Mouse (Mus musculus): ENCODE results near the gene Baz2a.
"Not testable (repeated sequence)": the region's sequence is repeated elsewhere in the genome, so short reads cannot be mapped to it uniquely, and the experiment has no call there.

The Baz2a gene

DNA sequence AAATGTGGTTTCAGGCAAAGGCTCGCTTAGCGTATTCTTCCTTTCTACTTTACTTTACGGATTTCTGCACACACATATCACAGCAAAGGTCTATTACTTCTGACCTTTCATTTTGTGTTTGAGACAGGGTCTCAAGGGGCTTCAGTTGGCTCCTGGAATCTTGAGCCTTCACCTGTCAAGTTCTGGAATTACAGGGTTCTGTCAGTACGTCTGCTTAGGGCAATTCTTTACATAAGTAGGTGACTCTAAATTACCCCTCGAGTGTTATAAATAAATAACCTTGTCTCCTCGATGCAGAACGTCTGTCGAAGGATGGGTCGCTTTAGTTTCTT, 8.9 kb upstream of the Baz2a start:
- no peak for DNase-seq

DNA sequence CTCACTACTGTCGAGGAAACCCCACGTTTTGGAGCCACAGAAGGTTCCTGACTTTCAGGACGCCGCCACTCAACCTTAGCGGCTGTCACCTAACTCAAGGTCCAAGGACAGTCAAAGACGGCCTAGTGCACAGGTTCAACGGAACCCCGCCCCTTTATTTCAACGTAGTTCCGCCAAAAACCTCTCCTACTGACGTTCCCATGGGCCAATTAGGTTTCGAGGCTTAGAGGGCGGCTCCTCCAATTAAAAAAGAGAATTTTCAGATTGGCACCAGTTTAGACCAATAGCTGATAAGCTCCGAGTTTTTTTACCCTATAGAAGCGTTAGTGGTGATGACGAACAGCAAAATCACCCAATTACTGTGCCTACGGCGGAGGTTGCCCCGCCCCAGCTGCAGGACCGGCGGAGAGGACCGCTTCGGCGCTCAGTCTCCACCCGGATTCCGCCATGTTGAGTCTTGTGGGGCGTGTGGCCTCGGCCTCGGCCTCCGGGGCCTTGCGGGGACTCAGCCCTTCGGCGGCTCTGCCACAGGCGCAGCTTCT, 8.4 kb upstream of the Baz2a start, which contains the start of gene Atp5b:
Gene Atp5b (plus strand): TSS at position 394 of the 542 bp plus-strand sequence.
- peak; percentile 100 for DNase-seq

DNA sequence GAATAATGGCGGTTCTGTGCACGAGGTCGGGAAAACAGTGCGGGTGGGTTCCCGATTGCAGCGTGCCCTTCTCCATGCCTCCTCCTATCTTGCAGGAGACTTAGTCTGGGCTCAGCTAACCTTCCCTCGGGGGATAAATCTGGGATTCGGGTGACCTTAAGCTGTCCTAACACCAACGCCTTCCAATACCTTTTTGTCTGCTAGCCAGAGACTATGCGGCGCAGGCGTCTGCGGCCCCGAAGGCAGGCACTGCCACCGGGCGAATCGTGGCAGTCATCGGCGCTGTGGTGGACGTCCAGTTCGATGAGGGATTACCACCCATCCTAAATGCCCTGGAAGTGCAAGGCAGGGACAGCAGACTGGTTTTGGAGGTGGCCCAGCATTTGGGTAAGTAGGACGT, 7.7 kb upstream of the Baz2a start:
- DNase-seq = no peak

DNA sequence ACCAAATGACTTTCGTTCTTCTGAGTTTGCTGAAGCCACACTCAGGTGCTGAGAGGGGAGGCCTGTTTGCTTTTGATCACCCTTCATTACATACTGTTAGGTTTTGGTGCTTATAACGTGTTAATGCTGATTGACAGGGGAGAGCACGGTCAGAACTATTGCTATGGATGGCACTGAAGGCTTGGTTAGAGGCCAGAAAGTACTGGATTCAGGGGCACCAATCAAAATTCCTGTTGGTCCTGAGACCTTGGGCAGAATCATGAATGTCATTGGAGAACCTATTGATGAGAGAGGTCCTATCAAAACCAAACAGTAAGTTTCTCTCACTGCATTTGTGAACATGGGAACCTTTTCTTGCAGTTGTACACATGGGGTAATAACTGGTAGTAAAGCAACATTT, 7.2 kb upstream of the Baz2a start:
- peak; percentile 46 for DNase-seq

DNA sequence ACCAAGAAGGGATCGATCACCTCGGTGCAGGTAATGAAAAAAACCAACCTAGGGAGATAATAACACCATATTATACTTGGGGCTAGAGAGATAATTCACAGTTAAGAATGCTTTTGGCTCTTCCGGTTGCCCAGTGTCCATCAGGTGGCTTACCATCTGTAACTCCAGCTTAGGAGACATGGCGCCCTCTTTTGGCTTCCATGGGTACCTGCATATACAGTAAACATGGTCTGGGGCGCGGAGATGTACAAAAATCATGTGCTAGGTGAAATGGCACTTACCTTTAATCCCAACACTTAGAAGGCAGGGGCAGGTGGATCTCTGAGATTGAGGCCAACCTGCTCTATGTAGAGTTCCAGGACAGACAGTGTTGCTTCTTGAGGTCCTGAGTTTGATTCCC, 5.0 kb upstream of the Baz2a start:
- DNase-seq = peak; percentile 51

DNA sequence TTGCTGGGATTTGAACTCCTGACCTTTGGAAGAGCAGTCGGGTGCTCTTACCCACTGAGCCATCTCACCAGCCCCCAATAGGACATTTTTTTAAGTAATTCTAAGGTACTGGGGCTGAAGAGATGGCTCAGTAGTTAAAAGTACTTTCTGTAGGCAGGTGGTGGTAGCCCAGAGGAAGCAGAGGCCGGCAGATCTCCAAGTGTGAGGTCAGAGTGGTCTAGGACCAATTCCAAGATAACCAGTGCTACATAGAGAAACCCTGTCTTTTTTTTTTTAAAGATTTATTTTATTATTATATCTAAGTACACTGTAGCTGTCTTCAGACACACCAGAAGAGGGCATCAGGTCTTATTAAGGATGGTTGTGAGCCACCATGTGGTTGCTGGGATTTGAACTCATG, 4.2 kb upstream of the Baz2a start:
- DNase-seq = not testable (repeated sequence)

DNA sequence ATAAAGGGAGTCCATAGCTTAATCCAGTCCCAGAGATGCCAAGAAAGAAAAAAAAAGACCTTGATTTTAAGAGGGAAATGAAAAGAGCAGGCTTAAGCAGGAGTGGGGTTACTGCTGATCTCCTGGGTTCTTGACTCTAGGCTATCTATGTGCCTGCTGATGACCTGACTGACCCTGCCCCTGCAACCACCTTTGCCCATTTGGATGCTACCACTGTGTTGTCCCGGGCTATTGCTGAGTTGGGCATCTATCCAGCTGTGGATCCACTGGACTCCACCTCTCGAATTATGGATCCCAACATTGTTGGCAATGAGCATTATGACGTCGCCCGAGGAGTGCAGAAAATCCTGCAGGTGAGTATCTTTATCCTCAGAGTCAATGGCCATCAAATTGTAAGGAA, 3.2 kb upstream of the Baz2a start:
- DNase-seq = peak; percentile 37

DNA sequence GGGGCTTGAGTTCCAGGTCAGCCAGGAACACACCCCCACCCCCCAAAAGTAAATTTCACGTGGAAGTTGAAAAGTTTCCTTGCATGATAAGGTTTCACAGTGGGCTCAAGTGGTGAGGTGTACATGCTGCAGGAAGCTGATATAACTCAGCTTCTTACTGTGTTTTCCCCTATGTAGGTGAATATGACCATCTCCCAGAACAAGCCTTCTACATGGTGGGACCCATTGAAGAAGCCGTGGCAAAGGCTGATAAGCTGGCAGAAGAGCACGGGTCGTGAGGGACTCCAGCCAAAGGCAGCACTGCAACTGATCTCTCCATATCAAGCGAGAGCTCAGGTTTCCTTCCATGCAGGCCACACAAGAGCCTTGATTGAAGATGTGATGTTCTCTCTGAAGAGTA, 1.5 kb upstream of the Baz2a start:
- DNase-seq = peak; percentile 26

DNA sequence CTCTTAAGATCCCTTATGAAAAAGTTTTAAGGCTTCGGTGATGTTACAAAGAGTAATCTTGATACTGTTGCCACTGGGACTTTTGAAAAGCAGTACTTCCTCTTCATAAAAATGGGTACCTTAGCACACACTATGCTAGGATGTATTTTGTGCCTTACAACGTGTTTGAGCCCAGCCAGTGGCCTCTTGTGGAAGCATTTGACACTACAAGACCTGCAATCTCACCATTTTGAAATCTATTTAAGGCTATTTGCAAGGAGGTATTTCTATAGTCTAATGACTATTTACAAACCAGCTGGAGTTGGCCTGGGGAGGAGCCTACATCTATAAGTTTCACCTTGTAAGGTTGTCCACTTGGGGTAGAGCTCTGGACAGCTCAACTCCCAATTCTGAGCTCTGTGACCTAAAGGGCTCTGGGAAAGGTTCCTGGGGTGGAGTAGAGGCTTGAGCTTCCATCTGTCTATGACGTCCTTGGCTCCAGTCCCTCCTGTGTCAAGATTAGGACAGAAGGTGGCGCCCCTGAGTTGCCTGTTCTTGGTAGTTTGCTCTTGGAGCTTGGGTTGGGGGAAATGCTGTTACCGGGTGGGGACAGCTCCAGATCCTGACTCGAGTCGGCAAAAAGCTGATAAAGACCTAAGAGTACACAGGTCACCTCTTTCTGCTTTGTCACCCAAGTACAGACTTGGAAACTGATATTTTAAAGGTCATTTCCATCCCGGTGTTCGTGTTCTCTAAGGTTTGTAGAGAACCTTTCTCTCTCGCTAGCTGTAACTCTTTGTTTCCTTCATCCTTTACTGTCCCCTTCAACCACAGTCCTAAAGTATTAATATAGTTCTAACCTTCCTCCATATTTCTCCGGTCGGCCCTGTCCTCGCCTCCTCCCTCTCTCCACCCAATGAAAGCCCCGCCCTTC, 470 bp upstream of the Baz2a start:
- DNase-seq = peak; percentile 96

DNA sequence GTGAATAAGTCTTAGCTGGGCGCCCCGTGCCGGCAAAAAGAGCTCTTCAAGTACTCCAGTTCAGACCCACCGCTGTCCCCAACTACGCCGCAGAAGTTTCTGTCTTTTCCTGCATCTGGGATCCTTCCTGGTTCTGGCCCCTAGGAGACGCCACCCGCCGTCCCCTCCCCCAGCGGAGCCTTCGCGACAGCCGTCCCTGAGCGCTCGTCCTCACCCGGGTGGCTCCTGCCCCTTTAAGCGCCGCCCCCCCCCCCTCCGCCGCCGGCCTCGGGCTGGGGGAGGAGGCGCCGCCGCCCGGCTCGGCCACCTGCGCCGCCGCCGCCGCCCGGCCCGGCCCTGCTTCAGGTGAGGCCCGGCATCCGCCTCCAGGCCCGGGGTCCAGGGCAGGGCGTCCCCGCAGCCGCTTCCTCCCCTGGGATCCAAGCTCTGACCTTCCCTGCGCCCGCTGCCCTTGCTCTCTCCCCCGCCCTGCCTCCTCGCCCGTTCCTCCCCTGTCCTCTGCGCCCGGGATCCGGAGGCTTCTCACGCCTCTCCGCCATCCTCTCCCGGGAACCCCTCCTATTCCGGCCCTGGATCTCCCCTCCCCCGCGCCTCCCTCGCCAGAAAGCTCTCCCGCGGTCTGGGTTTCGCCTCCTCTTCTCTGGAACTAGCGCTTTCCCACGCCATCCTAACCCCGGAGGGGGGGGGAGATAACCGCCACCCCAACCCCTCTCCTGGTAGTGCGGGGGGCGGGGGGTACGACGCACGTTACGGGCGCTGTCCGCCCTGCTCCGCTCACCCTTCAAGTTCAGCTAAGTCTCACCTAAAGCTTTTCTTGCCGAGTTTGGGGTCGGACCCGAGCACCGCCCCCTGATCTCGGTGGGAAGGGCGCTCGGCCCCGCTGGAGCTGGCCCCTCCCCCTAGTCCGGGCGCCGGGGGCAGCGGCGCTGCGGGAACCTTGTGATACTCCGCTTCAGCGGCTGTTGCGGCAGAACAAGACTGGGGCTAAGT, 1.4 kb downstream of the Baz2a start:
- peak; percentile 86 for DNase-seq

DNA sequence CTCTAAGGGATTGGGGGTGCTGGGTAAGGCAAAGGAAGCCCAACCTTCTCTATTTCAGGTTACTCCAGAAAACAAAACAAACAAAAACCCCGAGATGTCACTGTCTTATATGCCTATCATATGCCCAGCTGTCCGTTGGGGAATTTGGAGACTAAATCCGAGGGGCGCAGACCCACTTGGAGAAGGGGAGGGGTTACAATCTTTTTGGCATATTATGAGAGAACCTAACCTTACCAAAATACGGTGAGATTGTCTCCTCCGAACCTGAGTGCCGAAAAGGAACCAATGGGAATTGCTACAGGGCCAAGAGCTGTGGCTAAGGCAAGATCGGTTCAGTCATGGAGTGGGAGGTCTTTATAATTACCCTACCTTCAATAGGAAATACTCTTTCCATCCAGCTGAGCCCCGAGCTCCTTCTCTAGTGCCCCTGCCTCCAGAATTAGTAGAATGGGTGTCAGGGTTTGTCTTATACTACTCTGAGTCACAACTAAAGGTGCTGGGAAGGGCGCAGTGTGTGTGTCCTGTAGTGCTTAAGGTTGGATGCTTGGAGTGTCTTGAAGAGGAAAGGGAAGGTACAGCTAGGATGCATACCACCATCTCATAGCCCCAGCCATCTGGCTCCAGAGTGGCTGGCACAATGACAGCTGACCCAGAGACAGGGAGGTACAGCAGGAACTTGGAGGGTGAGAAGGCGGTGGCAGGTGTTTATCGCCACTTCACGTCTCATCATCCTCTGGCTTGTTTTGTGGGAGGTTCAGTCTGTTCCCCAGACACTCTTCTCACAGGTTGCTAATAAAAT, 2.3 kb downstream of the Baz2a start:
- peak; percentile 42 for DNase-seq

DNA sequence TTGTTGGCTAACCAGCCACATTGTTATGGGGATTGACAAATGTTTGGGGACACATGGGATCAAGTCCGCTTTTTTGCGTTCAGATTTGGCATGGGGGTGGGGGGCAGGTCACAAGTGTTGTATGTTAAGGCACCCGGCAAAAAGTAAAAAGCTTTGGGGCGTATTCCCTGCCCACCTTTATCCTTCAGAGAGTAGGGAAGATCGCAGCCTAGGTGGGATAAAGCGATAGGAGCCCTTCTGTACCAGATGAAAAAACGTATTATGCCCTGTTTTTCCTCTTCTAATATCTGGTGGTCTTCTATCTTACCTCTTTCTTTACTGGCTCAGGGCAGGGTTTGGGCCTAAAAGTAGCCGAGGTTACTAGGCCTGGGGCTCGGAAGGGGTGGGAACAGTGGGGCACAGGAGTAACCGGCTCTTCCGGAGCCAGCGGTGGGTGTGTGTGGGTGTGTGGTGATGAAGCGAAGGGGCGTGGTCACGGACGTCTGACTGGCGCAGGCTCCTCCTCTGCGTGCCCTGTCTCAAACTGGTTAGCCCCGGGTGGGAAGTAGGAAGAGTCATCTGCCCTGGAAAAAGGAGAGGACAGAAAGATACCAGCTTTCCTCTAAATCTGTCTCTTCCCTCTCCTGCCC, 3.1 kb downstream of the Baz2a start:
- DNase-seq = peak; percentile 96

DNA sequence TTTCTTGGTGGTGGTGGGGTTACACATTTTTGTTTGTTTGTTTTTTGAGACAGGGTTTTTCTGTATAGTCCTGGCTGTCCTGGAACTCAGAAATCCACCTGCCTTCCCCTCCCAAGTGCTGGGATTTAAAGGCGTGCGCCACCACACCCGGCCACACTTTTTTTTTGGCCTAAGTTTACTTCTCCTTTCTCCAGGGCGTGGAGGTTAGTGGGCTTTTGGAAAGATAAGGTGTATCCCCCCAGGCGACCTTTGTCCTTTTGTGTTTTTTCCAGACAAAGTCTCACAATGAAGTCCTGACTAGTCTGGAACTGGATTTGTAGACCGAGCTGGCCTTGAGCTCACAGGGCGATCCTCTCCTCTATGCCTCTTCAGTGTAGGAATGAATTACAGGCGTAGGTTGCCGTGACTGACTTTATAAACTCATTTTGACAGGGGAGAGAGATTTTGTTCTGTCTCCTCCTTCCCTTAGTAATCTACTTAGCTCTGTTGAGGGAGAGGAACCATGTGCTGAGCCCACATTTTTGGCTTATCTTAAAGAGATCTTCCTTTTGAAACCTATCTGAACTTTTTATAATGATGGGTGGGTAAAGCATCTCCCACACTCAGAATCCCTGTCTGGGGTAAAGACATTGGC, 3.7 kb downstream of the Baz2a start:
- DNase-seq = peak; percentile 35

DNA sequence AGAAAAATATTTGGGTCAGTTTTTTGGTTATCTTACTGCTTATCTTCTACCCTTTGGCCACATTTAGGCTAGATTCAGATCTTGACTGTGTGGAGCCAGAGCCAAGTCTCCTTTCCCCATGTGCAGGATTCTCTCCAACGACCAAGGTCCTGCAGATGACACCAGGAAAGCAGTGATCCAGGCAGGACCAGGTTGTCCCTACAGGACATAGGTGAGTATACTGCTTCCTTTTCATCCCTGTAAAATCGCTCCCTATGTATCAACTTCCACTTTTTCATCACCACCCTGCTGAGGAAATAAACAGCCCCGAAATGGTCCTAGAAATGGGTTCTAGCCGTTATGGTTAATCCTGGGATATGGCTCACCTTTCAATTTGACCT, 4.9 kb downstream of the Baz2a start:
- no peak for DNase-seq

DNA sequence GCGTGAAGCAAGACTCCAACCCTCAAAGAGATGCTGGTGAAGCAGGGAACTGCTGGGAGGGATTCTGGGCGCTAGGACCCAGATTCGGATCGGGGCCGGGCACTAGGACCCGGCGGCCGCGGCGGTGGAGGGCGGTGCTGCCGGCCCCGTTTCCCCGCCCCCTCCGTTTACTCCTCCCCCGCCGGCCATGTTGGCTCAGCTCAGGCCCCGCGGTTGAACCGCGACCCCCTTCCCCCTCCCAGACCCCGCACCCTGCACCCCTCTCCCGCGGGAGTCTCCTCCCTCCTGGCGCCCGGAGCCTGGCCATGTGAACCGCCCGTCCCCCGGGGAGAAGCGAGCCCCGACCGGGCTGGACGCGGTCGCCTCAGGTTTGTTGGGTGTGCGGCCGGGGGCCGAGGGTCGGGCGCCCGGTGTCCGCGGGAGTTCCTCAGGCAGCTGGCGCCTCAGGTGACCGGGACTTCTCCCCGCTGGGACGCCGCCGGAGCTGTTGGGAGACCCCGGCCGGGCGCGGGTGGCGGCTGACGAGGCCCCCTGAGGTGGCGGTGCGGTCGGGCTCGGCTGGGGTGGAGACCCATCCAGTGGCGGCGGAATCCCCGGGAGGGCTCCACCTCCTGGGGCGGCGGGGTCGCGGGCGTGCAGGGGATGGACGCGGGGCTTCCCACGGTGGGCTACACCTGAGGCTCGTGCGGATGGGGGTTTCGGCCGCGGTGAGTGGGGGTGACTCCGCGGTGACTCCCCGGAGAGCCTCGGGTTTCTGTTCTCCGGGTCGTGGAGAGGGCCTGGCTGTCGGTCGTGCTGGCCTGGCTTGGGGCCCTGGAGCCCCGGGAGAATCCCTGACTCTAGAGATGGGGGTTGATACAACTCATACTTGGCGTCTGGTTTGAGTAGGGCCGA, 5.6 kb downstream of the Baz2a start:
- peak; percentile 71 for DNase-seq

DNA sequence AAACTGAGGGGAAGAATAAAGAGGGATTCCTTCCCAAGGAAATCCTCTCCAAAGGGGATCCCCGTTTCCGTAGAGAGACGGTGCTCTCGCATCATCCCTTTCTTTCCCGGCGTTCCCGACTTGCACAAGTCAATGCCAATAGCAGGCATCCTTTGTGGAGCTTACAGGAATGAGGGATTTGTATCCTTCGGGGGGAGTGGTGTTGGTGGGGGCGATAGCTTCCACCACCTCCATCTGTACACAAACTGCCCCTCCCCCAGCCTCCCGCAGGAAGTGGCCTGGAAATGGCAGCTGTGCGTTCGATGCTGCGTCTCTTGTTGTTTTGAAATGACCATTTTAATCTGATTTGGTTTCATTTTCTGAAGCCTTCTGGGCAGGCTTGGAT, 6.2 kb downstream of the Baz2a start:
- peak; percentile 55 for DNase-seq

DNA sequence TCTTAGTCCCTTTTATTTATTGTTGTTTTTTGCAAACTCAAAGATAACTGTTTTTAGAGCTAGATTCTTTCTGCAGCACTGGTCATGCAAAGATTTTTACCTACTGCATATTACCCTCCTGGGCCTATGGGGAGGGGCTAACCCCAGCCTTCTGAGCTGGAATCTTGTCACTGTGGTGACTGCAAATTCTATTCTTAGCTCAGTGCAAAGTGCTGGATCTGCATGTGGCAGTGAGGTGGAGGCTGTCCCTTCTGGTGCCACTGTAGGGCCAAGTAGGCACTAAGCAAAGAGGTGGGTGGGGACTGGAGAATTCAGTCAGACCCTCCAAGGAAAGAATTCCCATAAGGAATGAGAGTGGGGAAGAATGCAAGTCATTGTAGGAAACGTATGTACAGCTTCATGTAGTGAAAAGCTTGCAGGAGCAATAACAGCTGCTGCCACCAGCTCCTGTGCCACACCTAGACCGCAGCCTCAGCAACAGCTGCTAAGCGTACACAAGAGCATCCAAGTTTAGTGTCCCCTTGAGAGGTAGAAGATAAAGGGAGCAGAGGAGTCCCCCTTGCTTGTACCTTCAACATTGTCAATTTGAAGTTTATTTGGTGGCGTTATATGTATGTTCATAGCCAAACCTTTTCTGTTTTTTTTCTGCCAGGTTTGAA, 18.9 kb downstream of the Baz2a start:
- no peak for DNase-seq

DNA sequence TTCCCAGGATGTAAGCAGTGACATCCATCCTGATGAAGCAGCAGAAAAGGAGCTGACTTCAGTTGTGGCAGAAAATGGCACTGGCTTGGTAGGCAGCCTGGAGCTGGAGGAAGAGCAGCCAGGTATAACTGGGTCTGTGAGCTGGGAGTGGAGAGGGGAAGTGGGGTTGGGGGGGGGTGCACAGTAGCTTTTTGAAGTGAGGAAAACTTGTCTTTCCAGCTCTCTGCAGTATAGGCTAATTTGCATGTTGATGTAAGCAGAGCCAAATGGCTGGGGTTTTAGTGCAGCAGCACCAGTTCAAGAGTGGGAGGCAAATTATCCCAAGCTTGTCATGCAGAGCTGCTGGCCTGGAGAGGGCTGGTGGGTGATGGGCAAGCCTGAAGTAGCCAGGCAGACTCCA, 19.9 kb downstream of the Baz2a start:
- no peak for DNase-seq

DNA sequence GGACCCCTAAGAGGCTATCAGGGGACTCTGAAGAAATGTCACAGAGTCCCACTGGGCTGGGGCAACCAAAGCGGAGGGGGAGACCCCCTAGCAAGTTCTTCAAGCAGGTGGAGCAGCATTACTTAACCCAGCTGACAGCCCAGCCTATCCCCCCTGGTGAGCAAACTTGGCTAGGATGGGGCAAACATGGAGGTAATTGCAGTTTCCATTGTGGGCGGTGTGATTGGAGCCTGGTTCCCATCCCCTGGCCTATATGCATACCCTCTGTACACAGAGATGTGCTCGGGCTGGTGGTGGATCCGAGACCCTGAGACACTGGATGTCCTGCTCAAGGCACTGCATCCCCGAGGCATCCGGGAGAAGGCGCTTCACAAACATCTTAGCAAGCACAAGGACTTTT, 32.5 kb downstream of the Baz2a start:
- no peak for DNase-seq

DNA sequence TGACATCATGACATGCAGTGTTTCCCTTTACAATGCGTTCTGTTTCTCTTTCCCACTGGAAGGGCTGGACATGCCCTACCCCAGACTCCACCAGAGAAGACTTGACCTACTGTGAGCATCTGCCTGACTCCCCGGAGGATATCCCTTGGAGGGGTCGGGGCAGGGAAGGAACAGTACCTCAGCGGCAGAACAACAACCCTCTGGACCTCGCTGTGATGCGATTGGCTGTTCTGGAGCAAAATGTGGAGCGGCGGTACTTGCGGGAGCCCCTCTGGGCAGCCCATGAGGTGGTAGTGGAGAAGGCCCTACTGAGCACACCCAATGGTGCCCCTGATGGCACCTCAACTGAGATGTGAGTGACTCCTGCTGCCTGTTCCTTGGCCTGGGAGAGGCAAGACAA, 33.5 kb downstream of the Baz2a start:
- no peak for DNase-seq
